Mouse (Mus musculus) hindbrain, embryonic 12.5 days (tissue): ENCODE measurements at regions not wholly inside any gene's neighbourhood (a gene's known extent, or its start where the extent isn't known, plus 50 kb on each side); places are given as distances from the start of the nearest gene placed in this dataset.

Source experiments
- ATAC-seq: fragments of 200-750 bp; cut with Nextera tagmentation; 2 replicates; pipeline ENCODE4 v1.8.0; 2017; ENCODE audit warnings: moderate TSS enrichment; ENCODE audit not compliant: low FRiP score
- H3K27ac ChIP-seq: fragments of 300-500 bp; sonication (generic); 2 replicates; pipeline ENCODE4 v1.5.1; 2016; ENCODE audit warnings: mild to moderate bottlenecking
- H3K27me3 ChIP-seq: fragments of 300-500 bp; sonication (generic); 2 replicates; pipeline ENCODE4 v1.6.1; 2016; ENCODE audit warnings: mild to moderate bottlenecking
- H3K36me3 ChIP-seq: fragments of 300-500 bp; sonication (generic); 2 replicates; pipeline ENCODE4 v1.6.1; 2016; ENCODE audit warnings: mild to moderate bottlenecking
- H3K4me1 ChIP-seq: fragments of 300-500 bp; sonication (generic); 2 replicates; pipeline ENCODE4 v1.6.1; 2016
- H3K4me2 ChIP-seq: fragments of 300-500 bp; sonication (generic); replicated peaks from 2 replicates; pipeline ENCODE4 v1.6.1; 2016; ENCODE audit warnings: mild to moderate bottlenecking
- H3K4me3 ChIP-seq: fragments of 300-500 bp; sonication (generic); 2 replicates; pipeline ENCODE4 v1.5.1; 2016; ENCODE audit warnings: mild to moderate bottlenecking
- H3K9ac ChIP-seq: fragments of 300-500 bp; sonication (generic); 2 replicates; pipeline ENCODE4 v1.6.1; 2016; ENCODE audit warnings: mild to moderate bottlenecking, moderate library complexity
- H3K9me3 ChIP-seq: fragments of 300-500 bp; sonication (generic); replicated peaks from 2 replicates; pipeline ENCODE4 v1.6.1; 2016; ENCODE audit warnings: mild to moderate bottlenecking
- WGBS: fragments of 180-500 bp; shearing (Covaris S2); methylation state at CpG from one replicate; pipeline ENCODE4 v1.1.7; 2016; 5-methylcytosine and 5-hydroxymethylcytosine counted together

GRCm38 (mm10) chr12:42987018-42987606 lies 1223.0 kb downstream of the Dnajb9 start:
- H3K27ac ChIP-seq = no peak overlapping the region
- H3K4me1 ChIP-seq = no peaks in the 10 kb centered on the region
- no peaks in the 10 kb centered on the region for H3K27me3 ChIP-seq
- H3K9me3 ChIP-seq = no peaks in the 10 kb centered on the region
- no peak overlapping the region for H3K9ac ChIP-seq
- 34% methylated on average over 2 of the region's 2 CpGs for WGBS
- H3K4me3 ChIP-seq = no peak overlapping the region
- no peak overlapping the region for H3K4me2 ChIP-seq
- peak; percentile 74; the same call in 1 of the 2 replicates for ATAC-seq
- no peaks in the 10 kb centered on the region for H3K36me3 ChIP-seq

- Histone ChIP-seq H3K4me1 (no peaks in the 10 kb centered on the region), H3K9me3 (no peaks in the 10 kb centered on the region), H3K4me2 (no peak overlapping the region), H3K27me3 (no peaks in the 10 kb centered on the region), H3K9ac (no peak overlapping the region), H3K4me3 (no peak overlapping the region), H3K27ac (no peak overlapping the region), H3K36me3 (no peaks in the 10 kb centered on the region)
- 38% methylated on average over 1 of the region's 1 CpGs for WGBS
- ATAC-seq = no peak
Measured at GRCm38 (mm10) chr12:42986505-42986904, 1223.6 kb downstream of the Dnajb9 start.

DNA sequence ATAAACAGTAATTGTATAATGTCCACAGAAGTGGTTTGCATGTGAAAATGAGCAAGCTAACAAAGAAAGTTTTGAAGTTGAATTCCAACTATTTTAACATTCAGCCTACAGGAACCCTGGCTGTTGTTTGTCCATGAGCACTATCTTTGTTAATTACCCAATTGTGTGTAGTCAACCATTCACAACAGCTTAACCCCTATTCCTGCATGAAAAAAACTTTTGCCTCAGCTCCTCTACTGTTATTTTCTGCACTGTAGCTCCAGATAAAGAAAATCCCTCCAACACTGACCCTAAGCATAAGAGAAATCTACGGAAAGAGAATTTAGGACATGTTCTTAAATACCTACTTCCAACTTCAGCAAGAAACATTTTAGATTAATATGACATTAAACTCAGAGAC lies 1224.0 kb downstream of the Dnajb9 start:
- no peak overlapping the region for H3K4me2 ChIP-seq
- no peak overlapping the region for H3K4me3 ChIP-seq
- WGBS = 72% methylated on average over 1 of the region's 1 CpGs
- ATAC-seq = no peak
- H3K4me1 ChIP-seq = no peaks in the 10 kb centered on the region
- H3K27me3 ChIP-seq = no peaks in the 10 kb centered on the region
- no peak overlapping the region for H3K27ac ChIP-seq
- no peak overlapping the region for H3K9ac ChIP-seq
- H3K36me3 ChIP-seq = no peaks in the 10 kb centered on the region
- H3K9me3 ChIP-seq = no peaks in the 10 kb centered on the region

- ATAC-seq = no peak
- Histone ChIP-seq H3K27ac (no peak overlapping the region), H3K9ac (no peak overlapping the region), H3K4me1 (no peaks in the 10 kb centered on the region), H3K4me3 (no peak overlapping the region), H3K9me3 (no peaks in the 10 kb centered on the region), H3K36me3 (no peaks in the 10 kb centered on the region), H3K27me3 (no peaks in the 10 kb centered on the region), H3K4me2 (no peak overlapping the region)
- WGBS = 81% methylated on average over 3 of the region's 3 CpGs
Measured at GRCm38 (mm10) chr12:42978828-42979227, 1231.3 kb downstream of the Dnajb9 start.

- Histone ChIP-seq H3K9me3 (no peaks in the 10 kb centered on the region), H3K4me1 (no peaks in the 10 kb centered on the region), H3K27me3 (no peaks in the 10 kb centered on the region), H3K4me3 (no peak overlapping the region), H3K4me2 (no peak overlapping the region), H3K9ac (no peak overlapping the region), H3K27ac (no peak overlapping the region), H3K36me3 (no peaks in the 10 kb centered on the region)
- no peak for ATAC-seq
- 71% methylated on average over 4 of the region's 4 CpGs for WGBS
Measured at GRCm38 (mm10) chr12:42972766-42973165, 1237.4 kb downstream of the Dnajb9 start.

GRCm38 (mm10) chr12:42961535-42961934 lies 1248.6 kb downstream of the Dnajb9 start:
- Histone ChIP-seq H3K4me2 (no peak overlapping the region), H3K9me3 (no peaks in the 10 kb centered on the region), H3K36me3 (no peaks in the 10 kb centered on the region), H3K4me1 (no peaks in the 10 kb centered on the region), H3K9ac (no peak overlapping the region), H3K4me3 (no peak overlapping the region), H3K27me3 (no peaks in the 10 kb centered on the region), H3K27ac (no peak overlapping the region)
- ATAC-seq = no peak
- WGBS = 69% methylated on average over 2 of the region's 2 CpGs

DNA sequence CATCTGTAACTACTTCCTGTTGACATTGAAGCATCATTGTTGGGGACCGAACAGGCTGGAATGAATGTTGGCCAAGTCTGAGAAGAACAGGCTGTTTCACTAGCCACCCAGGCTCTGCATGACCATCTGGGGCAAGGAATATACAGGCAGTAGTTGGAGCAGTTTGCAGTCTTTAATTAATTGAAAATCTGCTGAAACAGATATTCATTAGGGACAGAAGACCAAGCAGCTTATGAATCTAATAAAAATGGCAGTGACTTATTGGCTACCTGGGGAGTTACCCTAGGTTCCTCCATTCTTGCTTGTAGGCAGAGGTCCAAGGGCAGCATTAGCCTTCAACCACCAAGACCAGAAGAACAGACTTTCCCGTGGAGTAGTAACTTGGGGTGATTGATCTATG lies 1262.2 kb downstream of the Dnajb9 start:
- WGBS = 80% methylated on average over 2 of the region's 2 CpGs
- Histone ChIP-seq H3K4me2 (no peak overlapping the region), H3K9me3 (no peaks in the 10 kb centered on the region), H3K4me3 (no peak overlapping the region), H3K4me1 (no peaks in the 10 kb centered on the region), H3K27me3 (no peaks in the 10 kb centered on the region), H3K36me3 (no peaks in the 10 kb centered on the region), H3K9ac (no peak overlapping the region), H3K27ac (no peak overlapping the region)
- no peak for ATAC-seq

- Histone ChIP-seq H3K4me1 (no peaks in the 10 kb centered on the region), H3K9me3 (no peaks in the 10 kb centered on the region), H3K4me3 (no peak overlapping the region), H3K9ac (no peak overlapping the region), H3K27me3 (no peaks in the 10 kb centered on the region), H3K4me2 (no peak overlapping the region), H3K27ac (no peak overlapping the region), H3K36me3 (no peaks in the 10 kb centered on the region)
- 88% methylated on average over 2 of the region's 2 CpGs for WGBS
- ATAC-seq = no peak
Measured at GRCm38 (mm10) chr12:42914374-42914773, 1295.8 kb downstream of the Dnajb9 start.
